Mouse (Mus musculus) stomach, postnatal 0 days (tissue): ENCODE results near the gene Gfra1.

Experiments used
- CTCF ChIP-seq: IDR thresholded peaks from 2 replicates; pipeline ENCODE4 v1.5.1; 2016; ENCODE audit warnings: antibody characterized with exemption, low read depth, mild to moderate bottlenecking, moderate library complexity
- EP300 ChIP-seq: optimal IDR thresholded peaks from 2 replicates; pipeline ENCODE3; 2016; ENCODE audit warnings: antibody characterized with exemption

DNA sequence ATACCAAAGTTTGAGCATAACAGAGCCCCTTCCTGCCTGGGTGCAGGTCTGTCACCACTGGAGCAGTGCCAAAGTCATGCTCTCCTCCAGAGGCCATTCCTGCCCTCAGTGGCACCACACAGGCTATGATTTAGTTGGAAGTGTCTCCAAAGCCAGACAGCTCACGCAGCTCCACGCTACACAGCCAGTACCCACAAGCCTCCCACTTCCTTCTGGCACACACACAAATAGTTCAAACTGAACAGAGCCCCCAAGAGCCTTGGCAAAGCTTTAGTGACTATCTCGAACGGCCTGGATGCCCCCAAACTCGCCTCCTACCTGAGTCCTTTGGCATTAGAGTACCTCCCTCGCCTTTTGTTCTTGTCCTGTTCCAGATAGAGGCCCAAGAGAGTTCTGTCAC, 56.5 kb downstream of the Gfra1 start:
- TF ChIP-seq EP300 = no peak
- no peak for TF ChIP-seq CTCF
